Mouse (Mus musculus) C2C12 (cell line): Measurements from ENCODE around the gene Nemp1. TPM values are rescaled to one million over a fixed set of nuclear protein-coding genes. Genes with fewer than 3 reads are reported as not detected.
A peak's percentile ranks its signal among the peaks of the same experiment; 100 is the strongest.

Experiments
- H3K27me3 ChIP-seq: one replicate; pipeline ENCODE4 v1.6.1; 2011; ENCODE audit not compliant: control insufficient read depth, insufficient read depth, insufficient read length
- H3K36me3 ChIP-seq: one replicate; pipeline ENCODE4 v1.6.1; 2011; ENCODE audit not compliant: control insufficient read depth, insufficient read depth
- H3K4me3 ChIP-seq: one replicate; pipeline ENCODE4 v1.5.1; 2011; ENCODE audit warnings: mild to moderate bottlenecking, control low read depth; ENCODE audit not compliant: poor library complexity, insufficient read depth, severe bottlenecking
- H3K79me2 ChIP-seq: one replicate; pipeline ENCODE4 v1.6.1; 2011; ENCODE audit not compliant: control insufficient read depth, insufficient read depth
- H3K79me3 ChIP-seq: one replicate; pipeline ENCODE4 v1.6.1; 2011; ENCODE audit warnings: low read depth, control low read depth
- H3ac ChIP-seq: one replicate; pipeline ENCODE3; 2011; ENCODE audit warnings: low read depth; ENCODE audit not compliant: control insufficient read depth, insufficient read length
- CEBPB ChIP-seq: IDR thresholded peaks from one replicate; pipeline ENCODE4 v1.6.1; 2011; ENCODE audit warnings: low read depth, mild to moderate bottlenecking, control low read depth, moderate library complexity
- CTCF ChIP-seq: IDR thresholded peaks from one replicate; pipeline ENCODE4 v1.5.1; 2011; ENCODE audit not compliant: control insufficient read depth, insufficient read depth, insufficient read length
- FOSL1 ChIP-seq: IDR thresholded peaks from one replicate; pipeline ENCODE4 v1.8.0; 2011; ENCODE audit warnings: mild to moderate bottlenecking, low read length; ENCODE audit not compliant: poor library complexity, insufficient read depth, severe bottlenecking
- MAX ChIP-seq: IDR thresholded peaks from one replicate; pipeline ENCODE4 v1.6.1; 2011; ENCODE audit warnings: mild to moderate bottlenecking, control low read depth
- MYOD1 ChIP-seq: IDR thresholded peaks from one replicate; pipeline ENCODE4 v1.6.1; 2011; ENCODE audit warnings: low read depth; ENCODE audit not compliant: control insufficient read depth, insufficient read length
- MYOG ChIP-seq: IDR thresholded peaks from one replicate; pipeline ENCODE4 v1.6.1; 2011; ENCODE audit not compliant: control insufficient read depth, insufficient read length; ENCODE audit errors: extremely low read depth
- USF1 ChIP-seq: IDR thresholded peaks from one replicate; pipeline ENCODE4 v1.6.1; 2011; ENCODE audit warnings: low read depth, mild to moderate bottlenecking, control low read depth, moderate library complexity
- polyA plus RNA-seq: library from polyadenylated mRNA; unstranded; fragments of >200 nt; fragmentation: generic; extraction: Trizol; gene quantifications from one replicate; pipeline ENCODE4 v1.2.1, GENCODE M21; 2012; ENCODE audit warnings: missing spikeins

Nemp1 gene
- polyA plus RNA-seq, 1 experiment: 6.8 TPM

DNA sequence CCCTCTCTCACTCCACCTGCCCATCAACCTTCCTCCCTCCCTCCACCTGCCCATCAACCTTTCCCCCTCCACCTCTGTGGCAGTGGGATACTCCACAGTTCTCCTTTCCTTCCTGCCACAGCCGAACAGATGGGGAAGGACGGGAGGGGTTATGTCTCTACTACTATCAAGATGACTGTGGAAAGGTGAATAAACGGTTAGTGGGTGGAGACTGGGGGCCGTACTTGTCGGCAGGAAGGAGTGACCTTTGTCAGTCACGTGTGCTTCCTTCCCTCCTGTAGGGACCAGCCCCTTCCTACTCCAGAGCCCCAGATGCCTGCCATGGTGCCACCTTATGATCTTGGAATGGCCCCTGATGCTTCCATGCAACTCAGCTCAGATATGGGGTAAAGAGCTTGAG, 8.6 kb upstream of the Nemp1 start:
- Histone ChIP-seq H3K4me3 (no peak overlapping the region), H3K27me3 (no peaks in the 10 kb centered on the region), H3K79me3 (peaks cover 8% of the 10 kb centered on the region), H3K79me2 (peaks cover 22% of the 10 kb centered on the region), H3ac (no peak overlapping the region), H3K36me3 (peaks cover 27% of the 10 kb centered on the region)
- no peak for TF ChIP-seq CTCF
- no peak for TF ChIP-seq MYOG
- TF ChIP-seq CEBPB: no peak
- no peak for TF ChIP-seq FOSL1
- no peak for TF ChIP-seq MAX
- TF ChIP-seq USF1: peak; percentile 27

DNA sequence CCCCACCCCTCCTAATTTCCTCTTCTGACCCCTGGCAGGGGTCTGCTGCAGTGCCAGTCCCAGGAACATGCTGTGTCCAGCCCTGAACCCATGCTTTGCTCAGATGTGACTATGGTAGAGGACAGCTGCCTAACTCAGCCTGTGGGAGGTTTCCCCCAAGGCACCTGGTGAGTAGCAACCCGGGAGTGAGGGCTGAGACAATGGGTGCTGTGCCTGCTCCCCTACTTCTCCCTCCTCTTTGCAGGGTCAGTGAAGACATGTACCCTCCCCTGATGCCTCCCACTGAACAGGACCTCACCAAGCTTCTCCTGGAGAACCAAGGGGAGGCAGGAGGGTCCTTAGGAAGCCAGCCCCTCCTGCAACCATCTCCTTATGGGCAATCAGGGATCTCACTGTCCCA, 7.2 kb upstream of the Nemp1 start:
- Histone ChIP-seq H3K4me3 (no peak overlapping the region), H3ac (no peak overlapping the region), H3K79me2 (peaks cover 37% of the 10 kb centered on the region), H3K79me3 (peaks cover 22% of the 10 kb centered on the region), H3K36me3 (peaks cover 42% of the 10 kb centered on the region), H3K27me3 (no peaks in the 10 kb centered on the region)
- TF ChIP-seq USF1 (no peak), FOSL1 (no peak), MYOG (no peak), CEBPB (no peak), MYOD1 (no peak), MAX (no peak), CTCF (no peak)

DNA sequence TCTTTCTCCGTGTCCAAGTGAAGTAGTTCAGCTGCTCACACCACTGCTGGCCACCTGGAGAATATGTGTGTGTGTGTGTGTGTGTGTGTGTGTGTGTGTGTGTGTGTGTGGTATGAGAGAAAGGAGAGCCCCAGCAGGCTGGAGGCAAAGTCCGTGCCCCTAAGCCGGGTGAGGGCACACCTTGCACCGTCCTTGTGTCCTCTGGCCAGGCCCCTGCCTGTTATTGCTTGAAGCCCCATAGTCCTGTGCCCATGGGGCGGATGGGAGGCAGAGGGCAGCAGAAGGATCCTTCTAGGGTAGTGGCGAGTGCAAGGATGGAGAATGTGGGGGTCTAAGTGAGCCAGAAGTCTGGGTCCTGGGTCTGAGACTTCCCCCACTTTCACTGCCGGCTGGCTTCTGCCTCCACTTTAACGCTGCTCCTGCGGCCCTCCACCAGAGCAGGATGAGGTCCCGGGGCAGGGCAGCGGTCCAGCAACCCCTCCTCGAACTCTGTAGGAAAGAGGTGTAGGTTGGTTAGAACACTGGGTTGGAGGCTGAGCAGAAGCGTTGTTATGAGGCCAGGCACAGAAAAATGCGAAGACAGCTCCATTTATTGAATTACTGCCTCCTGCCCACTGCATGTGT, 5.3 kb upstream of the Nemp1 start:
- H3ac ChIP-seq: no peak overlapping the region
- H3K79me3 ChIP-seq: peaks cover 40% of the 10 kb centered on the region
- H3K36me3 ChIP-seq: peaks cover 52% of the 10 kb centered on the region
- no peak overlapping the region for H3K4me3 ChIP-seq
- no peaks in the 10 kb centered on the region for H3K27me3 ChIP-seq
- no peak for TF ChIP-seq MYOD1
- no peak for TF ChIP-seq USF1
- TF ChIP-seq CEBPB: no peak
- TF ChIP-seq MAX: no peak
- no peak for TF ChIP-seq MYOG
- TF ChIP-seq FOSL1: no peak
- no peak for TF ChIP-seq CTCF
- H3K79me2 ChIP-seq: peaks cover 55% of the 10 kb centered on the region

DNA sequence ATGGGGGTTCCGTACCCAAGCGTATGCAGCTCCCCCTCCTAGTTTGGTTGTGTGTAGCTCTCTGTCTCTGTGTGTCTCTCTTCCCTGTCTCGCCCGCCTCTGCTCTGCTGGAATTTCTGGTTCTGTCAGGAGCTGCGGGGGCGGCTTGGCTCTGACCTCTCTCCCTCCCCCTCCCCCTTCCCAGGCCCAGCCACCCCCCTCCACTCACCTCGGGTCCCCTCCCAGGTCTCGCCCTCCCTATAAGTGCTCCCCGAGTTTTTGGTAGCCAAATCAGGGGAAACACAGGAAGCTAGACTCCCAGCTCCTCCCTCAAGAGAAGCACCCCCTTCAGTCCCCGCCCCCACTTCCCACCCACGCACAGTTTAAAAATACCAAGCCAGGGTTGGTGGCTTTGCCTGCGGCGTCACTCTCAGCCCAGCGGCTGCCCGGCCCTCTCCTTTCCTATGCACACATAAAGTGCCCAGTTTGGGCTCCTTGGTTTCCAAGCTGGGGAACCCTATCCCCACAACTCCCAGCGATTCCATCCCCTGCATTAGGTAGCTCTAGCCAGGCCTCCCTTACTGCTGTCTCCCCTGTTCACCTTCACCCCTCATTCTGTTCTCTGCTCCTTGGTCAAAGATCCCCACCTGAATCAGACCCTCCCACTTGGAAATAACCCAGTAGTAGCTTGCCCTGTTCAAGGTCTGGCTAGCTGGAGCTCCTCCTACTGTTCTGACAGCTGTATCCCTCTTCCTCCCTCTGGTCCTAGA, 4.6 kb upstream of the Nemp1 start:
- H3K27me3 ChIP-seq: no peaks in the 10 kb centered on the region
- peak overlapping the region; percentile 3 for H3K4me3 ChIP-seq
- H3K36me3 ChIP-seq: peaks cover 52% of the 10 kb centered on the region
- TF ChIP-seq USF1 (no peak), MYOD1 (no peak), MAX (no peak), MYOG (no peak), FOSL1 (no peak), CTCF (no peak), CEBPB (no peak)
- H3K79me2 ChIP-seq: peaks cover 56% of the 10 kb centered on the region
- peaks cover 40% of the 10 kb centered on the region for H3K79me3 ChIP-seq
- H3ac ChIP-seq: no peak overlapping the region

DNA sequence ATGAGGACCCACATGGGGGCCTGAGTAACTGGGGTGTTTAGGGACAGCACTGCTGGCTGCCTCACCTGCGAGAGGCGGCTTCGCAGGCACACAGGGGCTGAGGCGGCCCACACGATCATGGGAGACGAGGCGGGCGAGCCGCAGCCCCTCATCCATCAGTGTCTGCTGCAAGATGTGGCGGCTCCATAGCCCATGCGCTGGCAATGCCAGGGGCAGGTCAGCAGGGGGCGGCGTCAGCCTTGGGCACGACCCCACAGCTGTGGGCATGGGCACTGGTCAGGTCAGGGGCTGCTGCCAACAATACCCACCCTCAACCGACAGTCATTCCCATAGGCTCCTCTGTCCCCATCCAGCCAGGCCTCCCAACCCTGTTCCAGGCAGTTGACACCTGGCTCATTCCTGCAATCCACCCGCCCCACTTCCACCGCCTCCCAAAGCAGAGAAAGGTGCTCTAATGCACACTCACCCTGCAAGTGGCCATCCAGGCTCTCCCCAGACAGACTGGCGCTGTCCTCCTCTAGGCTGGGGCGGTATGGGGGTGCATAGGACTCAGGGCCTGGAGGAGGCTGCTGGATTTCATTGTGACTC, 3.9 kb upstream of the Nemp1 start:
- Histone ChIP-seq H3K36me3 (peaks cover 52% of the 10 kb centered on the region), H3ac (peak overlapping the region; percentile 9), H3K79me2 (peaks cover 56% of the 10 kb centered on the region), H3K27me3 (no peaks in the 10 kb centered on the region), H3K79me3 (peaks cover 40% of the 10 kb centered on the region), H3K4me3 (peak overlapping the region; percentile 3)
- no peak for TF ChIP-seq USF1
- TF ChIP-seq MYOG: no peak
- no peak for TF ChIP-seq FOSL1
- TF ChIP-seq MYOD1: no peak
- peak; percentile 72 for TF ChIP-seq CTCF
- TF ChIP-seq MAX: no peak
